17 mouse cellular contexts compared by ENCODE assay signal in the genomic region with DNA sequence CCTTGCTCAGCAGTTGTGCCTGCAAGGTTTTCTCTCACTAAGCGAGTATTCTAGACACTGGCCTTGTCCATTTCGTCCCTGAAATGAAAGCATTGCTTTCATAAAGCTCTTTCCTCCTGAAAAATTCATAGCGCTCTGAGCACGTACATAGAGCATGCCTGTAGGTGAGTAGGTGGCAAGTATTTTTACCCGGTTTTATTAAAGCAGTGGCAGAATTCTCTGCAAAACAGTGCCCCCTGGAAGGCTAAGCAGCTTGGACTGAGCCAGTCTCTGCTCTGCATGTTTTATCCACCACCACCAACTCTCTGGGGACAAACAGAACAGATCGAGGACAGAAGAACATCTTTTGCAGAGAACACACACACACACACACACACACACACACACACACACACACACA.
DNase-seq lines count a peak whose midpoint lies in the region; ATAC-seq lines count a peak whose summit lies in the region.
"Had no signal": no experiment of that assay in that cellular context is flagged by ENCODE, and none has a peak within 500 bp of the region (broad histone marks: within the 10 kb centered on the region; RNA-seq: fewer than 3 reads in every experiment).

No protein-coding gene starts in this region.

- H3K9me3 ChIP-seq in hindbrain, embryonic 14.5 days (ENCODE audit: control insufficient read depth, low read length) = no peaks in the 10 kb centered on the region
- H3K9me3 ChIP-seq: limb, embryonic 13.5 days; neural tube, embryonic 12.5 days; stomach, embryonic 15.5 days had no signal

- intact Hi-C loops in left cerebral cortex, postnatal 4 days (cut with DNase I) = no loop called here
- intact Hi-C loops in left cerebral cortex, postnatal 25 days (cut with DNase I) = no loop called here

- no peaks in the 10 kb centered on the region for H3K36me3 ChIP-seq in hindbrain, embryonic 14.5 days (replicated peaks; ENCODE audit: control insufficient read depth, insufficient read depth)
- H3K36me3 ChIP-seq: limb, embryonic 13.5 days; neural tube, embryonic 12.5 days; stomach, embryonic 15.5 days had no signal

- no peak overlapping the region for H3K4me3 ChIP-seq in hindbrain, embryonic 14.5 days (replicated peaks; ENCODE audit: low read length)
- H3K4me3 ChIP-seq: limb, embryonic 13.5 days; neural tube, embryonic 12.5 days; stomach, embryonic 15.5 days had no signal

- no peak overlapping the region for H3K4me2 ChIP-seq in hindbrain, embryonic 14.5 days (replicated peaks)
- H3K4me2 ChIP-seq: limb, embryonic 13.5 days; neural tube, embryonic 12.5 days; stomach, embryonic 15.5 days had no signal

- no peak overlapping the region for H3K9ac ChIP-seq in hindbrain, embryonic 14.5 days
- H3K9ac ChIP-seq: limb, embryonic 13.5 days; neural tube, embryonic 12.5 days; stomach, embryonic 15.5 days had no signal

- ATAC-seq in hindbrain, embryonic 14.5 days (ENCODE audit: low FRiP score) = no peak
- ATAC-seq: Patski had no signal

- 0 out of 2 replicates have a peak overlapping the region, but pooled peaks have one; percentile 38 for H3K27ac ChIP-seq in hindbrain, embryonic 14.5 days
- H3K27ac ChIP-seq: limb, embryonic 13.5 days; neural tube, embryonic 12.5 days; stomach, embryonic 15.5 days had no signal

- 67% methylated on average over 6 of the region's 6 CpGs for WGBS in hindbrain, embryonic 14.5 days

- H3K27me3 ChIP-seq in hindbrain, embryonic 14.5 days (ENCODE audit: control insufficient read depth, insufficient read depth, low read length) = no peaks in the 10 kb centered on the region
- H3K27me3 ChIP-seq: limb, embryonic 13.5 days; neural tube, embryonic 12.5 days; Patski; stomach, embryonic 15.5 days had no signal

- peak; percentile 33 for DNase-seq in left cerebral cortex, adult 11 months (ENCODE audit: low spot score)
- DNase-seq in left cerebral cortex, postnatal 4 days = no peak
- DNase-seq in hindbrain, embryonic 14.5 days (ENCODE audit: low spot score) = no peak
- DNase-seq in left cerebral cortex, postnatal 25 days (ENCODE audit: low spot score in 2 of 2) = peak; percentile 21 to 72
- peak; percentile 21 for DNase-seq in right cerebral cortex, postnatal 25 days
- no peak for DNase-seq in kidney, adult 8-10 months
- no peak for DNase-seq in kidney, postnatal 10 days
- DNase-seq: adrenal gland, adult 8-10 months; heart, adult 18-20 months; heart, postnatal 36 days; kidney, adult 18-20 months; lung, adult 2 months; thymus, postnatal 36 days had no signal

- 0 out of 2 replicates have a peak, but pooled peaks cover 5% of the 10 kb centered on the region for H3K4me1 ChIP-seq in hindbrain, embryonic 14.5 days (replicated peaks; ENCODE audit: control insufficient read depth, insufficient read depth, low read length)
- H3K4me1 ChIP-seq: limb, embryonic 13.5 days; neural tube, embryonic 12.5 days; stomach, embryonic 15.5 days had no signal

Comparison
In these comparisons a context has a peak if more than half of its experiments do, and no peak if none do; other contexts are left out.
1. DNase-seq: peak in left cerebral cortex, adult 11 months (single experiment), left cerebral cortex, postnatal 25 days (2 of 2) and right cerebral cortex, postnatal 25 days (single experiment); none in left cerebral cortex, postnatal 4 days (single experiment), hindbrain, embryonic 14.5 days (single experiment), kidney, adult 8-10 months (0 of 2) and kidney, postnatal 10 days (single experiment).